Mouse (Mus musculus) small intestine, adult 2 months (tissue): Measurements from ENCODE around the gene Tsc22d1.

Experiments used
- CTCF ChIP-seq: fragments of 200-500 bp; IDR thresholded peaks from 2 replicates; pipeline ENCODE4 v1.5.1; 2012; ENCODE audit warnings: low read depth, mild to moderate bottlenecking, control low read depth, inconsistent platforms, low read length, moderate library complexity, mixed read lengths; ENCODE audit not compliant: insufficient replicate concordance, insufficient read length; ENCODE audit errors: extremely low read depth
- POLR2A ChIP-seq: fragments of 200-500 bp; IDR thresholded peaks from 2 replicates; pipeline ENCODE4 v1.6.1; 2012; ENCODE audit warnings: low read depth, mild to moderate bottlenecking, control low read depth, inconsistent platforms, low read length, moderate library complexity

DNA sequence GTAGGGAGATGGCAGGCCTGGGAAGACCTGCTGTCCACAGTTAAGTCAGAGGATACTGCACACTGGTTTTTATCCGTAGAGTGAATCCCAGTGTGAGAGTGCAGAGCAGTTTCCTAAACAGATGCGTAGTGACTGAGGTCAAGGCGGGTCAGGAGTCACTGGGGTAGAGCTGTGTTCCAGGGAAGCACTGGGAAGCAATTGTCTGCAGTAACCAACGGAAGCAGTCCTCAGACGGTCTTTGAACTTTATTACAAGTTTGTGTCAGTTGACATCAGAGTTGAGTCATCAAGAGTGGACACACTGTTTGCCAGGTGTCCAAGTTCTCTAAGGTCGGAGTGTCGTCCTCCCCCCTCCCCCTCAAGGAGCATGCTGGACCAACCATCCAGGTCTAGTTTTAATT, 6.0 kb downstream of the Tsc22d1 start:
- TF ChIP-seq POLR2A (no peak), CTCF (no peak)
